Mouse (Mus musculus): ENCODE data around the gene Cnn1.

Gene Cnn1

DNA sequence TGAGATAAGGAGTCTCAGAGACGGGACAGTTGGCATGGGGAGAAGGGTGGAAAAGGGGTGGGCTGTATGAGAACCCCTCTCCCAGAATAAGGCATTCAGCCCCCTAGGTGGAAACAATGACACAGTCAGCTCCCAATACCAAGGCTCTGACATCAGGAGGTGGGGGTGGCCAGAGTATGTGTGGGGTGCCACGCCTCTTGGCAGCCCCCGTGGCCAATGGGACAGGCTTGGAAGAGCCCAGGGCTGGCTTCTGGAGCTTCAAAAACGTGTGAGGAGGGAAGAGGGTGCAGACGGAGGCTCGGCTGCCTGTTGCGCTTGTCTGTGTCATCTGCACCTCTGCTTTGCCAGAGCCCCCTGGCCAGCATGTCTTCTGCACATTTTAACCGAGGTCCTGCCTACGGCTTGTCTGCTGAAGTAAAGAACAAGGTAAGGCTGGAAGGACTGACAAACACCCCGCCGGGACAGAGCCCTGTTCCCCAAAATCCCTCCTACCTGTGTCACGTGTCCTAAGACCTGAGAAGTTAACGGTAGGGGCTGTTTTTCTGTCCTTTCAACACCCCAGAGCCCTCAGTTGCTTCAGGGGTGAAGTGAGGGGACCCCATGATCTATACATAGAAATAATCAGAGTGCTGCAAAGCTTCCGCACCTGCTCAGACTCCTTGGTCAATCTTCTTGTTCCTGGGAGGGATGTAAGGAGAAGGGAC, at the start of gene Cnn1:
Gene Cnn1 (plus strand): TSS at position 224 of the 704 bp plus-strand sequence.
- in situ Hi-C loops (cut with MboI): no loop called here

DNA sequence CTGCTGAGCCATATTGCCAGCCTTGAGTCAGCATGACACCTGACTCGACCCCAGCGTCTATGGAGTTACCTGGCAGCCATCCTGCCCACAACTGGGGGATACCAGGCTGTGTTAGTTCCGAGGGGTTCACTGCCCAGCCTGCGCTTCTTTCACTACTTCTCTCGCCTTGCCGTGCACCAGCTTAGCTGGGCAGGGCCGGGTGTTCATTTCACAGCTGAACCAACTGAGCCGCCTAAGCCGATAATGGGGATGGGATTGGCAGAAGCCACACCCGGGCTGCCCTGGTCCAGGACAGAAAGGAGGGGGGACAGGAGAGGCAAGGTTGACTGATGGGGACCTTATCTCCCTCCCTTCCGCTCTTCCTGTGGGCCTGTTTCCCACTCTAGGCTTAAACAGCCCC, 49.7 kb upstream of the Cnn1 start:
- in situ Hi-C loops (cut with MboI): no loop called here

DNA sequence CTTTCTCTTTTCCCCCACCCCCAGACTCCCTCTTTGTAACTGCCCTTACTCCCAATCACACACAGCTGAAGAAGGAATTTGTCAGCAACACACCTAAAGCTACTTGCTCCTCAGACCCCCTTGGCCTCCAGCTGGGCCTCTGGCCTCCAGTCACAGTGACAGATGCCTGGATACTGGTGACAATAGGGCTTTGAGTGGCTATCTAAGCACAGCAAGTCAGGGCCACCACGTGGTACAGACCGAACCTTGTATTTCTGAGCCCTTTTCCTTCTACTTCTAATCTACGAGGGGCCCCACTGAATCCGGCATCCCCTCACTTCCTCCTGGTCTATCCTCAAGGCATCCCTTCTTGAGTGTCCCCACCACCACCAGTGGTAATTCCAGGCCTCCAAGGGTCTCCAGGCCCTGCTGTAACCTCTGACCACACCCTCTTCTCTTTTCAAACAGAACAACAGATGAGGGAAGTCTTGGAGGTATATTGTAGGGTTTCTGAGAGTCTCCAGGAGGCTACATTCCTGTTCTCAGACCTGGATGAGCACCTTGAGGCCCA, 49.2 kb upstream of the Cnn1 start:
- in situ Hi-C loops (cut with MboI): no loop called here

DNA sequence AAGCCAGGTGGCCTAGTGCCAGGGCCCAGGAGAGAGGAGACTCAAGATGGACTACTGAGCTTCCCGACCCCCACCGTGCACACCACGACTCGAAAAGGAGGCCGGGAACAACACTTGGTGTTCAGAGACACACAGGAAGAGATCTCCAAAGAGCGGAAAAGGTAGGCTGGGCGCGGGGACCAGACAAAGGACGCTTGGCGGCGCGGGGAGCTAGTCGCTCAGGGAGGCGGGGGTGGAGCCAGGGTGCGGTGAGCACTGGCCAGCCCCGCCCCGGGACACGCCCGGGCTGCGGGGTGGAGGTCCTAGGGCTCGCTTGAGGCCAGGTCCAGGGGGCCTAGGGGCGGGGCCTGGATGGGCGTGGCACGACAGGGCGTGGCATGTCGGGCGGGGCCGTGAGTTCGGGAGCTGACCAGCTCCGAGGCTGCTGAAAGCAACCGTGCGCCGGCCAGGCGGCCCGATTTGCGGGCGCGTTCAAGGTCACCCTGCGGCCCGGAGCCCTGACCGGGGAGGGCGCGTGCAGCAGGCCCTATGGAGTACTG, 48.6 kb upstream of the Cnn1 start:
- in situ Hi-C loops (cut with MboI): no loop called here

DNA sequence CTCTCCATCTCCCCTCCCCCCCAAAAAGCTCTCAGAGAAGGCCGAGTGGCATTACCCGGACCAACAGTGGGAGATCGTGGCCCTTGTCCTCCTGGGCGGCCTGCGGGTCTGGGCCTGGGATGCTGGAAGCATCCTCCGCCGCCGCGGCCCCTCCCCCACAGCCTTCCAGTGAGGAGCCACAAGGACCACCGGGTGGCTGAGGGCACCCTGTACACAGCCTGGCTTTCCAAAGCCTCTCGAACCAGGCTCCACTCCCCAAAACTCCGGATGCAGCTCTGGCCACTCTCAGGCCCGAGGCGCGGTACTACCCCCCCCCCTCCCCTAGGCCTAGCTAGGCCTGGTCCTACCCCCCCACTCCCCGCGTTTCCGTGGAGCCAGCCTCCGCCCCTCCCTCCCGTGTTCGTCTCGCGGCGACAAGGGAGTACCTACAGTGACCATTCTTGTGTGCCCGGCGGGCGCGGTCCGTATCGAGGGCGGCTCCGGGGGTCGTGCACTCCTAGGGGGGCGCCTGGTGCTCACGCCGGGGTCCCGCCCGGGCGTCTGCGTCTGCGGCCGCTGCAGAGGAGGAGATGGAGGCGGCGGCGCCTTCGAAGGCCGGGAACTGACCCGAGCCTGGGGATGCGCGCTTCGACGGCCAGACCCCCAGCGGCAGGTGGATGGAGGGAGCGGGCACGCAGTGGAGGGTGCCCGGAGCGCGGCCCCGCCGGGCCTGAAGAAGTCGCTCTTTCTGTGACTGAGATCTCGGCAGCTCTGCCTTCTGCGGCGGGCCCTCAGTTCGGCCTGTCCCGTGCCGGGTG, 47.7 kb upstream of the Cnn1 start:
- in situ Hi-C loops (cut with MboI): no loop called here

DNA sequence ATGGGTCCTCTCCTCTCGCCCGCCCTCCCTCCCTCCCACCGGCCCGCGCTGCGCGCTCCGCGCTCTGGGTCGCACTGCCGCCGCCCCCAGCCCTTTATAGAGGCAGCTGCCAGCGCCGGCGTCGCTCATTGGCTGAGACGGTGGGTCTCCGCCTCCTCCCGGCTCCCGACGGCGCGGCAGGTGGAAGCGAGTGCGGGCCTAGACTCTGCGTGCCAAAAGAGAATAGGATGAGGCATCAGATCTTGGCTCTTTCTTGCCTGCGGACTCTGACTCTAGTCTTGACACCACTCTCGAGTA, 47.1 kb upstream of the Cnn1 start, which contains the start of gene Elavl3:
Gene Elavl3 (minus strand): TSS at position 66 of the 297 bp plus-strand sequence.
- in situ Hi-C loops (cut with MboI): no loop called here

DNA sequence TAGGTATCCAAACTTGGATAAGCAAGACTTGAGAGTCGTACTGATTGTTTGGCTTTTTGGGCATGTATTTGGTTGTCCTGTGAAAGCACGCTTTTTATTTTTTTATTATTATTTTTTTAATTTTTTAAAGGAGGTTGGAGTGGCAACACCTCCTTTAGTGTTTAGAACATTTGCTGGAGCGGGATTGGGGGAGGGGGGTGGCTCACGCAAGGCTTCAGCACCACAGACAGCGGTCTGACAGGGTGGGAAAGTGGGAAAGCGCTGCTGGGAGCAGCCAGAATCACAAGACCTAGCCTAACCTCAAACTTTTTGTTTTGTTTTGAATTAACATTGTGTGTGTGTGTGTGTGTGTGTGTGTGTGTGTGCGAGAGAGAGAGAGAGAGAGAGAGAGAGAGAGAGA, 45.4 kb upstream of the Cnn1 start:
- in situ Hi-C loops (cut with MboI): no loop called here

DNA sequence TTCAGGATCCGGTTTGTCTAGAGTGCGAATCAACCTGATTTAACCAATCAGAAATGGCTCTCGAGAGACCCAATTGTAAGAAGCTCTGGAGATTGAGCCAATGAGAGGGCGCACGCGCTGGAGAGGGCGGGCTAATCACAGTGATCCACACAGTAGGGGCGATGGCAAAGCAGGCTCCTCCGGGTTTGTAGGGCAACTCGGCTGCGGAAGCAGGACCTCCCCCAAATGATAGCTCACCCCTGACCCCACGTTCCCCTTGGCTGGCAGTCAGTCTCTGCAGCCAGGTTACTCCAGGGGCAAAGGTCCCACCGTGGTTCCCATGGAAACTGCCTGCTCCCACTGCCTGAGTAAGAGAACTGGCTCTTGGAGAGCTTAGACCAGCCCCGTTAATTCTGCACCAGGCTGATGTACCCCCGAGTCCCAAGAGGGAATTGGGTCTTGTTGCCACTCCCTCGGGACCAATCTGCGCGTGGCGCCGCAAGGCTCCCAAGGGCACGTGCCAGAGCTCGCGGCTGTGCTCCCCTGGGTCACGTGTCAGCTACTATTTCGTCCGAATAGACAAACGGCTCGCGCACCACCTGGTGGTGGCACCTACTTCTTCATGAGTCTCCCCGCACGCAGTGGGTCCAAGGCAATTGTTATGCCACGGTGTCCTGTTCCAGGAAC, 44.5 kb upstream of the Cnn1 start:
- in situ Hi-C loops (cut with MboI): no loop called here

DNA sequence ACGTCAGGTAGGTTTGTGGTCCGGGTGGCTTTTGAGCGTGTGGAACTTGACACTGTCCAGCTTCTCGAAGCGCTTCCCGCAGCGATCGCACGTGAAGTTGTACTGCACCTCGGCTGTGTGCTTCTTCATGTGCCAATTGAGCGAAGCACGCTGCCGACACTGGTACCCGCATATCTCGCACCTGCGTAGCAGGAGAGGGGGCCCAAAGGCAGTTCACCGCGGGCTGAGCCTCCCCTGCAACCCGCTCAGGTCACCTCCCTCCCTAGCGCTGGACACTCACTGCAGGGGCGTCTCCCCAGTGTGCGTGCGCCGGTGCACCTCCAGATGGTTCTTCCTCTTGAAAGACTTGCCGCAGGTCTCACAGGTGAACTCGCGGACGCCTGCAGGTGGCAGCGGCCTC, 43.3 kb upstream of the Cnn1 start:
- in situ Hi-C loops (cut with MboI): no loop called here

DNA sequence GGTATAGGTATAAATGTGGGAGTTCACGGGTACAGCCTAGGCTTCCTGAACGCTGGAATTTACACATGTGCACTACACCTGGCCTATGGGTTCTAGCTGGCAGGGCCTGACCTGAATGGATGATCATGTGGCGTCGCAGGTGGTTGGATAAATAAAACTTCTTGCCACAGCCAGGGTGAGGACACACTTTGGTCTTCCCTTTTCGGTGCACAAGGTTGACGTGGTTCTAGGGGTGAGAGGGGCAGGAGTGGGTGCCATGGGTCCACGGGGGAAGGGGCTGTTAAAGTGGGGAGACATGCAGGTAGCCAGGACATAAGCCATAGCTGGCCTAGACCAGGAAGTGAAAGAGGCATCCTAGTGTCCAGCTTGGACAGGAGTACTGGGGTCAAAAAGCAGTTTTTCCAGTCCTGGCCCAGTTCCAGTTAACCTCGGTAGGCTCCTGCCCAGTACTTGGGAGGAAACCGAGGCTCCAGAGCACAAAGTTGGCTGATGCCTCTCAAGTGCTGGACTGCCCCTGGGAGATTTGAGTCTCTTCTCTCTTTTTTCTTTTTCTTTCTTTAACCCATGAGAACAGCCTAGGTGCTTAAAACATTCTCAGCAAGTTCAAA, 42.6 kb upstream of the Cnn1 start:
- in situ Hi-C loops (cut with MboI): no loop called here

DNA sequence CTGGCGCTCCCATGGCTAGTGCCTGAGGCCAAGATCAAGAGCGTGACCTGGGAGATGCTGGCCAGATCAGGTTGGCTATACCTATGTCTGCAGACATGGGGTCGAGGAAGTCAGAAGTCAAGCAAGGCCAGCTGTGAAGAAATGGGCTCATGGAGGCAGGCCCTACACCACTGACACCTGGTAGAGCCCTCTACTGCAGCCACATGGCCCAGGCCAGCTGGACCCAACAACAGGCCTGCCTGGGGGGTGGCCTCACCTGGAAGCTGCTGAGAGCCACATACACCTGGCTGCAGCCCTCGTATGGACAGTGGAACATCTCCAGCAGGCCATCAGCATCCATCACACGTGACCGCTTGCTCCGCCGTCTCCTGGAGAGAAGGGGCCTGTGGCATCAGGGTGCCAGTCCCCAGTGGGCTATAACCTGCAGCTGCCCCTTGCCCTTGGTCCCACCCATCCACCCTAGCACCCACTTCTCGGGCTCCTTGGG, 41.9 kb upstream of the Cnn1 start:
- in situ Hi-C loops (cut with MboI): no loop called here

DNA sequence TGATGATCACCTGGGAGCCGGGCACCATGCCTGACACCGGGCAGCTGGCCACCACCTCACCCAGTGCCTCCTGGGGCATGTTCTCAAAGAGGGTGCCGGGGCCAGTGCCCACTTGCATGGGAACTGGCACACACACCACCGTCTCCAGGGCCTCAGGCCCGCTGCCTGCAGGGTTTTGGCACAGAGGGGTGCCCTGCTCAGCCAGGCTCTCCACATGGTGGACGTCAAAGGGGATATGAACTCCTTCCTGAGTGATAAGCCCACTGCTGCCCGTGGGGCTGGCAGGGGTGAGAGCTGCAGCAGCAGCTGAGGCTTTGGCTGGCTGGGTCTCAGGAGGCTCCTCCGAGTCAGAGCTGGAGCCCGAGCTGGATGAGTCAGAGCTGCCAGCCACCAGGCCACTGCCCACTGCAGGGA, 41.0 kb upstream of the Cnn1 start:
- in situ Hi-C loops (cut with MboI): no loop called here

DNA sequence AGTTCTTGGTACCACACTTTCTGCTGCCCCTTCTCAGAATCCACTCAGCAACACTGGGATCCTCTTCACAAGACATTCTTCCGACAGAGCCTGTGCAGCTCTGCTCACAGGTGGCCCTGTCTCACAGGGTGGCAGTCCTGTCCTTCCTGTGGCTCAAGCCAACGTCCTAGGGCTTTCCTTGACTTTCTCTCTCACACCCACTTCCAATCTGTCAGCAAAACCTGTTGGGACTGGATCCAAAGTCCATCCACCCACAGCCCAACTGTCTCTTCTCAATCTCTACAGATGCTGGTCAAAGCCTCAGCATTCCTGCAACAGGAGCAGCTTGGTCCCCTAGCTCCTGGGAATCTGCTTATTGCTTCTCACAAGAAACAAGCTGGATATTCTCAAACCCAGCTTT, 37.7 kb upstream of the Cnn1 start:
- in situ Hi-C loops (cut with MboI): loop anchor here (10.0 kb wide), 1 partner anchor 93 kb away; the partner anchor contains the start of gene Pigyl

DNA sequence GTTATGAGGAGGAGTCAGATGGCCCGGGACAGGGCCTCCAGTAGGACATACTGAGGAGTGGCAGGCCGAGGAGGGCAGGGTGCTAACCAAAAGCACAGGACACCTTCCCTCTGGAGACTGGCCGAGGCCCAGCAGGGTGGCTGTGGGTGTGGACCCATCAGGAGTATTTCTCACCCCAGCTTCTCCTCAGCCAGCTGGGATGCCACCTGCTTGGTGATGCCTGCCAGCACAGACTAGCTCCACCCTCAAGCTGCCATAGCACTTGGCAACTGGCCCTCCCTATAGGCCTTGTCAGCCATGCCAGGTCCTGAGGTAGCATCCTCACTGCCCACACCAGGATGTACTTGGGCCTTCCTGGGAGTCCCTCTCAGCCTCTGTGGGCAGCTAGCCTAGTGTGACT, 34.7 kb upstream of the Cnn1 start:
- in situ Hi-C loops (cut with MboI): loop anchor here (10.0 kb wide), 1 partner anchor 90 kb away; the partner anchor contains the start of gene Pigyl

DNA sequence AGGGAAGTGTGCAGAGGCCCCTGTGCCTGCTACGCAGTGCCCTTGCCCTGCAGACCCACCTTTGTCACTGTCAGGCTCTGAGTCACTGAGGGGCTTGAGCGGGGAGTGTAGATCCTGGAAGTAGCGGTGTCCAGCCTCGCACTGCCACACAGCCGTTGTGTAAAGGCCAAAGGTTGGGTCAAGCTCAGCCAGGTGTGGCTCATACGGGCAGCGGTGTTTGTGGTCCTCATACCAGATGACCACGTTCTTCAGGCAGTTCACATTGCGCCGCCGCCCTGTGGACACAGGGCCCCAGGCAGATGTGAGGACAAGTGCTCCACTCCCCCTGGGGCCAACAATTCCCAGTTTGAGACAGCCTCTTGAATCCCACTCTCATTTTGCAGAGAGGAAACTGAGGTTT, 33.4 kb upstream of the Cnn1 start:
- in situ Hi-C loops (cut with MboI): loop anchor here (10.0 kb wide), 1 partner anchor 89 kb away; the partner anchor contains the start of gene Pigyl

DNA sequence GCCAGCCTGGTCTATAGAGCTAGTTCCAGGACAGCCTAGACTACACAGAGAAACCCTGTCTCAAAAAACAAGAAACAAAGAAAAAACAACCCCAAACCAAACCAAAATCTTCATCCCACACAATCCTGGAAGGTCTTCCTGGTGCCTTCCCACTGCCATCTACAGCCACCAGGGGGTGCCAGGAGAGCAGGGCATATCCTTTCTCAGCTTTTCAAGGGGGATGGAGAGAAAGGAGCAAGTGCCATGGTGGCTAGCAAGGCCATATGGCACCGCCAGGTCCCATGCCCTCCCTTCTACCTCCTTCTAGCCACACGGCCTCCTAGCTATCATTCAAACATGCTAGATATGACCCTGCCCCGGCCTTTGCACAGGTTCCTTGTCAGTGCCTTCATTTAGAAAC, 32.6 kb upstream of the Cnn1 start:
- in situ Hi-C loops (cut with MboI): loop anchor here (10.0 kb wide), 1 partner anchor 88 kb away; the partner anchor contains the start of gene Pigyl

DNA sequence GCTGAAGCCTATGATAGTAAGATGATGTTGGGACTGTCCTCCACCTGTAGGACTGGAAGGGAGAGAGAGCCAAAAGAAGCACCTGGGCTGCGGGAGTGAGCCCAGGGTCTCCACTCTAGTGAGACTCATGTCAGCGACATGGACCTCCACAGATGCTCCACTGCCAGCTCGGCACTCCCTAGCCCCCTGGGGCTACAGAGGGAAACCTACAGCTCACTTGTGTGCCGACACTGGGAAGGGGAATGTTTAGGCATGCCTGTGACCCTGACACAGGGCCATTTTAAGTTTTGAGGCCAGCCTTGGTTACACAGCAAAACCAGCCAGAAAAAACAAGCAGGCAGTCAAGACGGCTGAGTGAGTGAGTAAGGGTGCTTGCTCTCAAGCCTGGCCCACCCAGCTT, 31.8 kb upstream of the Cnn1 start:
- in situ Hi-C loops (cut with MboI): loop anchor here (10.0 kb wide), 1 partner anchor 88 kb away; the partner anchor contains the start of gene Pigyl

DNA sequence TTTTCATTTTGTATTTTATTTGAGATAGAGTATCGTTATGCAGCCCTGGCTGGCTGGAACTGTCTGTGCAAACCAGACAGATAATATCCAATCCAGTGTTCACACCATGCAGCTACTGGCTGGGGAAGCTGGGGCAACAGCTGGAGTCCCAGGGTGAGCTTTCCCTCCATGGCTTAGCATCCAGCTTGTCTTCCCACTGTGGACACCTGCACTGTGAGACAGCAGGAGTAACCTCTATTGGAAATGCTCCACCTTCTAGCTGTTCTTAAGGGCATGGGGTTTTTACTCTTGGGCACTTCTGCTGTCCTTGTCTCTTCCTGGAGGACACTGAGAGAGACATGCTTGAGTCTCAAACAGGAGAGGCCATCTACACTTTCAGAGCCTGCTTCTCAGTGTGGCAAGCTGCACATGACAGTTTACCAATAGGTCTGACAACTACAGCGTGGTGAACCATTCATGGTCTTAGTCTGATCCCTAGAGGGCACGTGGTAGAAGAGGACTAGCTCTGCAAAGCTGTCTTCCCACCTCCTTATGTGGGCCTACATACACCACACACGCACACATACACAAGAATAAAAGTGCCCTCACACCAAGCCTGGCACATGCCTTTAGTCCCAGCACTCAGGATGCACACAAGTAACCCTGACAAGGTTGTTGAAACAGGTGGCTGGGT, 29.0 kb upstream of the Cnn1 start:
- in situ Hi-C loops (cut with MboI): loop anchor here (10.0 kb wide), 1 partner anchor 85 kb away; the partner anchor contains the start of gene Pigyl

DNA sequence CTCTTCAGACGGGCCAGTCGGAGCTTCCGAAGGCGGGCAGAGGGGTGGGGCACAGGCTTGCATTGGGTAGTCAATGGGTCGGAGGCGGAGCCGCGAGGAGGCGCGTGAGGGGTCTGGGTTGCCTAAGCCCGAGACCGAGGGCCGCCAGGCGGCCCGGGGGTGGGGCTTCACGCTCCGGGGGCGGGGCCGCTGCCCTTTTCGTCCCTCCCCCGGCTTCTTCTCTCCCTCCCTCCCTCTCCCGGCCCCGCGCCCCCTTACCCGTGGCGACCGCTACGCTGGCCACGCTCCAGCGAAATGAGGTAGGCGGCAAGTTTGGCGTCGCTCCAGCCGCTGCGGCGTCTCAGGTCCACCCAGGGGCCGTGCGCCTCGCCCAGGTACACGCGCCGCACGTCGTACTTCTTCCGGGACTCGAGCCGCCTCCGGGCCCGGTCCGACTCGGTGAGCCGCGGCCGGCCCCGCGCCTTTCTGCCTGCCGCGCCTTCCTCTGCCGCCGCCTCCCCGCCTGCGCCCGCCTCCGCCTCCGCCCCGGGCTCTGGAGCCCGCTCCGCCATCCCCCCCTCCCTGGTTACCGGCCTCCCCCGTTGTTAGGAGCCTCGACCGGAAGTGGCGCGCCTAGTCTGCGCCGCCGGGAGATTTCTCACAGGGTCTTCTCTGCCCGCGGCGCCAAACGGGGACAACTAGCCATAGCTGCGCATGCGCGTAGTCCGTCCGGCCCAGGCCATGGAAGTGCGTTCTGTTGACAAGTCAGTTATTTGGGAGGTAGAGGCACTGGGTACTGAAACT, 28.0 kb upstream of the Cnn1 start, which contains the start of the genes Gm49318 and Zfp653:
Gene Gm49318 (minus strand): TSS at position 469 of the 783 bp plus-strand sequence.
Gene Zfp653 (minus strand): TSS at position 586 of the 783 bp plus-strand sequence.
- in situ Hi-C loops (cut with MboI): no loop called here

DNA sequence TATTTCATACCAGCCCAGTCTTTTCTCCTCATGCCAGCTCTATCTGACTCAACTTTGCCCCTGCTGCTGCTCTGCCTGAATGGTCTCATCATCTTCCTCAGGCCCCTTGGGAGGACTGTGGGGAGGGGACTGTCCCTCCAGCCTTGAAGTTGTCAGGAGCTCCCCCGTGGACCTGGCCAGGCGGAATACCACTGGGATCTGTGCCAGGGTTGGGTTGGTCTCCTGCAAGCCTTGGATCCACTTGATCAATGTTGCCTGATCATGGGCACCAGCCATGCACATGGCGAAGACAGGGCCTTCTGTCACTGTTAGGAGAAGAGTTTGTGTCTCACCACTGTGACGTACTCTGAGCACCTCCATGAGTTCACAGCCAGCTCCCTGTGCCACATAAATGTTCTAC, 26.7 kb upstream of the Cnn1 start:
- in situ Hi-C loops (cut with MboI): no loop called here
